Mouse (Mus musculus) ovary, adult 18-20 months (tissue): ENCODE measurements around the gene Hs3st4.

Experiments
- DNase-seq: peaks from one replicate; pipeline ENCODE4 v3.0.0; 2022; ENCODE audit warnings: low spot score, mixed read lengths

Gene Hs3st4

GRCm38 (mm10) chr7:124347218-124348017 is 364.7 kb downstream of the Hs3st4 start:
- DNase-seq = no peak

- DNase-seq = no peak
These were observed 371.4 kb downstream of the Hs3st4 start for GRCm38 (mm10) chr7:124354035-124354434.

- no peak for DNase-seq
These were observed 375.4 kb downstream of the Hs3st4 start for GRCm38 (mm10) chr7:124358068-124358467.

- no peak for DNase-seq
These were observed 377.2 kb downstream of the Hs3st4 start for GRCm38 (mm10) chr7:124359836-124360235.

- no peak for DNase-seq
These were observed 389.6 kb downstream of the Hs3st4 start for GRCm38 (mm10) chr7:124372297-124372696.

- DNase-seq = no peak
These were observed 390.0 kb downstream of the Hs3st4 start for GRCm38 (mm10) chr7:124372697-124373096.

- no peak for DNase-seq
These were observed 400.8 kb downstream of the Hs3st4 start for GRCm38 (mm10) chr7:124383489-124383888.

GRCm38 (mm10) chr7:124399184-124399583 is 416.5 kb downstream of the Hs3st4 start:
- no peak for DNase-seq

GRCm38 (mm10) chr7:124426951-124427350 is 444.3 kb downstream of the Hs3st4 start:
- no peak for DNase-seq
